Mouse (Mus musculus) olfactory bulb, adult 2 months (tissue): Measurements from ENCODE around the gene Eef1a1.

Experiments used
- CTCF ChIP-seq: fragments of 200-500 bp; IDR thresholded peaks from 2 replicates; pipeline ENCODE4 v1.5.1; 2012; ENCODE audit warnings: low read depth, mild to moderate bottlenecking, low read length, moderate library complexity; ENCODE audit not compliant: insufficient read depth
- POLR2A ChIP-seq: fragments of 200-500 bp; IDR thresholded peaks from 2 replicates; pipeline ENCODE4 v1.6.1; 2012; ENCODE audit warnings: mild to moderate bottlenecking, low read depth, low read length, moderate library complexity; ENCODE audit not compliant: insufficient read depth

DNA sequence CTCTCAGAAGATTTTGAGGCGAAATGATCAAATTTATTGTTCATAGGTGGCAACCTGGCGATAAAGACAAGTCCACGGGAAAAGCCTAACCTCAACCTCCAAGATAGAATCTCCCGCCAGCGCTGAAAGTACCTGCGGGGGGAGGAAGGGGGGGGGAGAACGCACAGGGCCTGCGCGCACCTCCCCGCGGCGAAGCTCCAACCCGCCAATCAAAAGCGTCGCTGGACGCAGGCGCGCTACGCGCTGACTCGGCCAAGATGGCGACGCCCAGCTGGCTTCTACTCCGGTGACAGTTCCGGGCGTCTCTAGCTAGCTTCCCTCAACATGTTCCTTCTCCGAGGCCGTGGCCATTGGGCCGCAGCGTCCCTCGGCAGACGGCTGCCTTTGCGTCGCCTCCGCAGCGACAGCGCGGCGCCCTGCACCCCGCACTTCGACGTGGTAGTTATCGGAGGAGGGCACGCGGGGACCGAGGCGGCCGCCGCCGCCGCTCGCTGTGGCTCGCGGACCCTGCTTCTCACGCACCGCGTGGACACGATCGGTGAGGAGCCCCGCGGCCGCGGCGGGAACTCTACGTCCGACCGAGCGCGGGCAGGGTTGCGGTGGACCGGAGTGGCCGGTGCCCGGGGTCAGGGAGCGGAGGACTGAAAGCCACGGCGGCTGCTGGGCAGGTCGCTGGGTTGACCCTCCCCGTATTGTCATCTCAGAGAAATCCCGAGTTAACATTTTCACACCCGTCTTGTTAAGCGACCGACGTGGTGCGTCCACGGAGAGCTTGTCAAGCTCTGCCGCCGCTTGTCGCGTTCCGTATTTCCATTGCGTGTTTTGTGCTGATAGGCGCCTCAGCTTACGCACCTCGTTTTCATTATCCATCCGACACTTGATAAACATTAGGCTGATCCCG, 40.7 kb downstream of the Eef1a1 start, which contains the start of the genes Mto1 and Gm17324:
- TF ChIP-seq POLR2A = peak; percentile 60
- no peak for TF ChIP-seq CTCF
